In genomic region chr16:6704847-6705246, GRCm38 (mm10) we compare ENCODE assay signal across 14 mouse cellular contexts.
"Had no signal": no experiment of that assay in that cellular context is flagged by ENCODE, and none has a peak within 500 bp of the region (broad histone marks: within the 10 kb centered on the region; RNA-seq: fewer than 3 reads in every experiment).

No protein-coding gene starts in this region.

- H3K36me3 ChIP-seq: kidney, embryonic 15.5 days; limb, embryonic 13.5 days; neural tube, embryonic 13.5 days; stomach, embryonic 15.5 days had no signal

- DNase-seq: kidney, adult 2 months; kidney, postnatal 25 days; left cerebral cortex, postnatal 4 days; lung, adult 18-20 months; midbrain, embryonic 14.5 days; right cerebral cortex, postnatal 14 days; thymus, adult 2 months; thymus, postnatal 25 days had no signal

- H3K9me3 ChIP-seq: kidney, embryonic 15.5 days; limb, embryonic 13.5 days; neural tube, embryonic 13.5 days; stomach, embryonic 15.5 days had no signal

- H3K4me2 ChIP-seq: kidney, embryonic 15.5 days; limb, embryonic 13.5 days; neural tube, embryonic 13.5 days; stomach, embryonic 15.5 days had no signal

- H3K4me1 ChIP-seq: kidney, embryonic 15.5 days; limb, embryonic 13.5 days; neural tube, embryonic 13.5 days; stomach, embryonic 15.5 days had no signal

- ATAC-seq: intestine, embryonic 16.5 days had no signal

- H3K9ac ChIP-seq: kidney, embryonic 15.5 days; limb, embryonic 13.5 days; liver, embryonic 14.5 days; neural tube, embryonic 13.5 days; stomach, embryonic 15.5 days had no signal

- H3K4me3 ChIP-seq: kidney, embryonic 15.5 days; limb, embryonic 13.5 days; neural tube, embryonic 13.5 days; stomach, embryonic 15.5 days had no signal

- H3K27me3 ChIP-seq: kidney, embryonic 15.5 days; limb, embryonic 13.5 days; neural tube, embryonic 13.5 days; stomach, embryonic 15.5 days had no signal

- H3K27ac ChIP-seq: kidney, embryonic 15.5 days; limb, embryonic 13.5 days; liver, embryonic 14.5 days; neural tube, embryonic 13.5 days; stomach, embryonic 15.5 days had no signal
